Mouse (Mus musculus): ENCODE data around the gene Eif2b3.

Gene Eif2b3

GRCm38 (mm10) chr4:117094626-117095361 is 75.6 kb downstream of the Eif2b3 start:
- DNase-seq (ENCODE audit: low read depth, low spot score) = no peak

- no peak for DNase-seq (ENCODE audit: low read depth, low spot score)
Observed at GRCm38 (mm10) chr4:117095551-117096452, 76.6 kb downstream of the Eif2b3 start, which contains the start of gene Ptch2. Gene Ptch2, plus strand, starts transcription at chr4:117096075.

GRCm38 (mm10) chr4:117096666-117097065 is 77.5 kb downstream of the Eif2b3 start:
- no peak for DNase-seq (ENCODE audit: low read depth, low spot score)

- no peak for DNase-seq (ENCODE audit: low read depth, low spot score)
Observed at GRCm38 (mm10) chr4:117097969-117098763, 79.0 kb downstream of the Eif2b3 start.

GRCm38 (mm10) chr4:117098764-117099036 is 79.5 kb downstream of the Eif2b3 start:
- no peak for DNase-seq (ENCODE audit: low read depth, low spot score)

GRCm38 (mm10) chr4:117100036-117100435 is 80.8 kb downstream of the Eif2b3 start:
- no peak for DNase-seq (ENCODE audit: low read depth, low spot score)

- peak; percentile 21 for DNase-seq (ENCODE audit: low read depth, low spot score)
Observed at GRCm38 (mm10) chr4:117101218-117101617, 82.0 kb downstream of the Eif2b3 start.

GRCm38 (mm10) chr4:117104672-117105071 is 85.5 kb downstream of the Eif2b3 start:
- DNase-seq (ENCODE audit: low read depth, low spot score) = no peak

GRCm38 (mm10) chr4:117105127-117105526 is 85.9 kb downstream of the Eif2b3 start:
- DNase-seq (ENCODE audit: low read depth, low spot score) = no peak

GRCm38 (mm10) chr4:117107813-117108523 is 88.8 kb downstream of the Eif2b3 start:
- no peak for DNase-seq (ENCODE audit: low read depth, low spot score)

GRCm38 (mm10) chr4:117108524-117108849 is 89.3 kb downstream of the Eif2b3 start:
- DNase-seq (ENCODE audit: low read depth, low spot score) = no peak

- DNase-seq (ENCODE audit: low read depth, low spot score) = no peak
Observed at GRCm38 (mm10) chr4:117109330-117109729, 90.1 kb downstream of the Eif2b3 start.

GRCm38 (mm10) chr4:117110249-117110648 is 91.0 kb downstream of the Eif2b3 start:
- no peak for DNase-seq (ENCODE audit: low read depth, low spot score)

- DNase-seq (ENCODE audit: low read depth, low spot score) = no peak
Observed at GRCm38 (mm10) chr4:117110985-117111384, 91.8 kb downstream of the Eif2b3 start.

- no peak for DNase-seq (ENCODE audit: low read depth, low spot score)
Observed at GRCm38 (mm10) chr4:117113237-117113636, 94.0 kb downstream of the Eif2b3 start.

GRCm38 (mm10) chr4:117115592-117115991 is 96.4 kb downstream of the Eif2b3 start:
- no peak for DNase-seq (ENCODE audit: low read depth, low spot score)

GRCm38 (mm10) chr4:117117931-117118330 is 98.7 kb downstream of the Eif2b3 start:
- no peak for DNase-seq (ENCODE audit: low read depth, low spot score)

- no peak for DNase-seq (ENCODE audit: low read depth, low spot score)
Observed at GRCm38 (mm10) chr4:117119636-117120035, 100.4 kb downstream of the Eif2b3 start.

- no peak for DNase-seq (ENCODE audit: low read depth, low spot score)
Observed at GRCm38 (mm10) chr4:117120052-117120444, 100.8 kb downstream of the Eif2b3 start.

GRCm38 (mm10) chr4:117120445-117121414 is 101.5 kb downstream of the Eif2b3 start:
- DNase-seq (ENCODE audit: low read depth, low spot score) = peak; percentile 90
